Mouse (Mus musculus) lung, postnatal 14 days (tissue): ENCODE measurements around the gene Polr2e.

Experiments used
- DNase-seq: peaks from one replicate; pipeline ENCODE4 v3.0.0; 2021

Polr2e gene

DNA sequence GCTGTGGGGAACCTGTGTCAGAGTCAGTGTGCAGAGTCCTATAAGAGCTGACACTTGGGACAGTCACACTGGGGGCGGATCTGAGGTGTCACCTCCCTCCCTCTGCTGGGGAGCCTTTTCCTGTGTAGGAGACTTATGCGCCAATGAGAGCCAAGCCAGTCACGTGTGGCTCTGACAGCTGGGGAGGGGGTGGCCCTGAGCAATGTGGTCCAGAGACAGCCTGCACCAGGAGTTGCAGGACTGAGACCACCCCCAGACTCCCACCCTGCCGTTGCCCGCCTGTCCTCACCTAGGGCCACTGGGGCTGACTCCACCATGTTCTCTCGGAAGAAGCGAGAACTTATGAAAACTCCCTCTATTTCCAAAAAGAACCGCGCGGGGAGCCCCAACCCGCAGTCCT, 23.1 kb downstream of the Polr2e start, which contains the start of gene Arhgap45:
Gene Arhgap45 (plus strand): TSS at position 143 of the 400 bp plus-strand sequence.
- DNase-seq, result peak; percentile 59

DNA sequence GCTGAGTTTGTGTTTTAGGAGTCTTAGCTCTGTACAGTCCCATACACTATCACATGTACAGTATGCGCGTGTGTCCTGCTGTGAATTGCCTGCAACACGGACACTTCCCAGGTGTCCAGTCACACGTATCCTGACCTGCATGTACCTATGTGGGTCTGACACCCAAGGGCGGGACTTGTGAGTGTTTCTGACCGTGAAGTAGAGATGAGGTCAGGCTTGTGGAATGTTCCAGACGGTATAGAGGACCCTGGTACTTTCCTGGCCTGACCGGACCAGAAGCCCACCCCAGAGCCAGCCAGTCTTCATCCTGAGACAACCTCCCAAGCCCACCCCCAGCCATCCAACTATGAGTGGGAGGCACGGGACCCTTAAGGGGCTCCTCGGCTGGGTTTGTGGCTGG, 24.0 kb downstream of the Polr2e start:
- DNase-seq, result no peak

- DNase-seq, result peak; percentile 61
Measured at GRCm38 (mm10) chr10:80014484-80015290, 24.9 kb downstream of the Polr2e start.

GRCm38 (mm10) chr10:80013609-80014008, 26.0 kb downstream of the Polr2e start:
- no peak for DNase-seq

- no peak for DNase-seq
Measured at GRCm38 (mm10) chr10:80011740-80012139, 27.9 kb downstream of the Polr2e start.

GRCm38 (mm10) chr10:80004233-80004705, 35.3 kb downstream of the Polr2e start:
- no peak for DNase-seq

GRCm38 (mm10) chr10:80003374-80004232, 36.0 kb downstream of the Polr2e start:
- DNase-seq, result no peak

GRCm38 (mm10) chr10:80002829-80003228, 36.8 kb downstream of the Polr2e start:
- no peak for DNase-seq

GRCm38 (mm10) chr10:80001945-80002344, 37.6 kb downstream of the Polr2e start:
- DNase-seq, result no peak

- no peak for DNase-seq
Measured at GRCm38 (mm10) chr10:79997819-79998218, 41.8 kb downstream of the Polr2e start.

DNA sequence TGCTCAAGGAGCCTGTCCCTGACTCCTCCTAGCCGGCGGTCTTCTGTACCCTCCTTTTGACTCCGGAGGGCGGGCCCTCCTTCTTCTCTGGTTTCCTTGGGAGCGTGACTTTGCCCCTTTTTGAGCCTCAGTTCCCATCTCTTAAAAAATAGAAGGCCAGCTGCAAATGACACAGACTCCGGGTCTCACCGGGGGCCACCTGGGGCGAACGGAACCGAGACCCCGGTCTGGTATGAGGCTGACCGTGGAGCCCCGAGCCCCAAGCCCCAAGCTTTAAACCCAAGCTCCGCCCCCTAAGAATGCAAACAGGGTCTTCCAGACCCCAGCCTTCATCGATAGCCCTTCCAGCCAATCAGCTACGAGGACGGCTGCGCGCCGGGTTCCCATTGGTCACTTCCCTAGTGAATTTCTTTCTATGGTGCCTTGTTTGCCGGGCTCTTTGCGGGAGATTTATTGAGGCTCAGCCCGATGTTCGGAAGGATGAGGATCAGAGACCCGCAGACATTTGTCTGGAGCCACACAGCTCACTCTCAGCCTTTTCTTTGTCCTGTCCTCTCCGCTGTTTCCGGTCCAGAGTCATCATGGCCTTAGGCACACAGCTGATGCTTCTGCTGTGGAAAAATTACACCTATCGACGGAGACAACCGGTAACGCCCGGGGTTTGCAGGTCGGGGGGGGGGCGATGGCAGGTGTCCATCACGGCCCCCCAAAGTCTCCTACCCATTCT, 42.4 kb downstream of the Polr2e start:
- DNase-seq, result peak; percentile 66

DNA sequence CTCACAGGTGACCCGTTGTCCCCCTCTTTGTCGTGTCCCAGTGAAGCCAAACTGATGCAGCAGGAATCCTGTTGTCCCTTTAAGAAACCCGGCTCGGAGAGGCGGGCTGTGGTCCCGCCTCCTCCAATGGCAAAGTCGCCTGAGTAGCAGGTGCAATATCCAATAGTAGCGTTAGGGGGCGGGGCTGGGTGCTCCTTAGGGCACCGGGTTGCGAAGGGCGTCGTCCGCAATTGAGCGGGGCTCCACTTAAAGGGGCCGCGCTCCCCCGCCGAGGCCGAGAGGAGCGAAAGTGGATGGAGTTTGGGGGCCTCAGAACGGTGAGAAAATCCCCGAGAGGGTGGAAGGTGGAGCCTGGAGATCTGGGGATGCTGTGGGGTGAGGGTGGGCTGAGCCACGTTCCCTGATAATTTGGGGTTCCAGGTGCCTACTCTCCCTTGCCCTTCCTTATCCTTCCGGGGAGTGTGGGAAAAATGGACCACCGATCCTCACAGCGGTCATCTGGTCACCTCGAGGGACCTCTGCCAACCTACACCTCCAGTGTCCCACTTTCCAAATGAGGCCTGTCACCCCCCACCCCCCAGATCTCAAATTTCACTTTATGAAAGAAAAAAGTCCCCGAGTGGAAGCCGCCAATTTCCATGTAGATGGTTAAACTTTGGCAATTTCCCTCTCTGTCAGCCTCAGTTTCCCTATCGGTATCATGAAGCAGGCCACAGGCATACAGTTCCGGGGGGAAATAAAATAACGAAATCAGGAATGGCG, 43.1 kb downstream of the Polr2e start, which contains the start of gene Abca7:
Gene Abca7 (plus strand): TSS at position 223 of the 762 bp plus-strand sequence.
- peak; percentile 99 for DNase-seq

DNA sequence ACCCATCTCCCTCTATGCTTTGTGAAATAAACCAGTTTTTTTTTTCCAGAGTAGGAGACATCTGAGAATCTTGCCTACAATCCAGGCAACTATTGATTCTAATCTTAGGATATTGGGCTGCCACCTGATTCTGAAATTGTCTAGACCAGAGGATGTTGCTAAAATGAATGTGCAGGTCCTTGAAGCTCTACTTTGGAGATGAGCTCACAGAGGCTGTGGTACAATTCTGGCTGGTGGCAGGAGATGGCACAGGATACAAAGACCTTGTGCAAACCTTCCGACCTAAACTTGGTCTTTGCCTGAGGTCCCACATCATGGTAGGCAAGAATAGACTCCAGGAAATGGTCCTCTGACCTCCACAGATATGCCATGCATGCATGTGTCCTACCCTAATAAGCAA, 44.0 kb downstream of the Polr2e start:
- DNase-seq, result no peak

- peak; percentile 65 for DNase-seq
Measured at GRCm38 (mm10) chr10:79994397-79995115, 45.0 kb downstream of the Polr2e start.

DNA sequence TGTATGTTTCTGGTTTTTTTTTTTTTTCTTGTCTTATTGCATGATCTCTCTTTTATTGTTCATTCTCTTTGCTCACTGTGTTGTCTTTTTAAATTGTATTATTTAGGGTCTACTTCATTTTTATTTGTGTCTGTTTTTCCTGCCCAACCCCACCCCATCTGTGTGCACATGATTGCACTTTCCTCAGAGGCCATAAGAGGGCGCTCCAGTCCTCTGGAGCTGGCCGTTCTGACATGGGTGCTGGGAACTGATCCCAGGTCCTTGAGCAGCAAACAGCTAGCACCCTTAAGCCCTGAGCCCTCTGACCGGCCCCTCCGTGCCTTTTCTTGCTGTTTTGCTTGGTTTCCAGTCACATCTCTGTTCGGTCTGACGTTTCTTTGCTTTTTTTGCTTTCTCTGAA, 48.0 kb downstream of the Polr2e start:
- DNase-seq, result no peak

GRCm38 (mm10) chr10:79991099-79991498, 48.5 kb downstream of the Polr2e start:
- no peak for DNase-seq

DNA sequence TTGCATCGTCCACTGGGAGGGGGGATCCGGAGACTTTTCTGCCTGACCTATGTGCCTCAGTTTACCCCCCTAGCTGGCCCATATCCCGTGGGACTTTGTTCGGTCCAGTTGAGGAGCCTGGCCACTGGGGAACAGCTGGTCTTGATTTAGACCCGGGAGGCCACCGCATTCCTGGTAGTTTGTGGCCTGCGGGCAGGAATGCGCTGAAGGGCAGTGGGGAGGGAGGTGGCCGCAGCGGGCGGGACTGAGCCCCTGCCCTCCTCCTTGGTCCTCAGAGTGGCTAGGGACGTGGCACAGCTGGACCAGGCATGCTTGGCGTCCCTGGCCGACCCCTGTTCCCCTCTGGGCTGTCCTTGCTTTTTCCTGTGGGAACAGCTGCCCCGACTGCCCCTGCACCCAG, 49.7 kb downstream of the Polr2e start:
- DNase-seq, result peak; percentile 80

GRCm38 (mm10) chr10:79989272-79989786, 50.3 kb downstream of the Polr2e start:
- DNase-seq, result no peak

- DNase-seq, result peak; percentile 79
Measured at GRCm38 (mm10) chr10:79988506-79989271, 50.9 kb downstream of the Polr2e start, which contains the start of gene Cnn2. Gene Cnn2, plus strand, starts transcription at chr10:79988584.
